Mouse (Mus musculus) B cell, adult (primary cell): Measurements from ENCODE around the gene Sim2. TPM values are rescaled to one million over a fixed set of nuclear protein-coding genes. Genes with fewer than 3 reads are reported as not detected.

Experiments used
- total RNA-seq: library from RNA; stranded (reverse); gene quantifications from 4 replicates; pipeline ENCODE4 v1.2.4, GENCODE M21; 2023; ENCODE audit not compliant: inconsistent age

Sim2 gene
- not detected in 4 replicates for total RNA-seq

GRCm38 (mm10) chr16:94084711-94085602, at the start of gene Sim2:
Gene Sim2 (plus strand): TSS chr16:94084931.

Other genes with a start within 250 kb of the Sim2 start
- 11.6 to 14.4 TPM (median 12.2 TPM) in 4 replicates for gene Chaf1b, start 201.0 kb upstream of the Sim2 start, total RNA-seq
- gene Cldn14, start 76.1 kb upstream of the Sim2 start, total RNA-seq: not detected in 4 replicates
- gene Hlcs, start 228.6 kb downstream of the Sim2 start, total RNA-seq: 45.6 to 48.0 TPM (median 46.7 TPM) in 4 replicates
- not detected in 4 replicates for gene Ripply3, start 243.5 kb downstream of the Sim2 start, total RNA-seq